Mouse (Mus musculus) cerebellum, adult (tissue): ENCODE results near the gene Pxdc1.
A peak's percentile ranks its signal among the peaks of the same experiment; 100 is the strongest.

Source experiments
- ATAC-seq: cut with Nextera tagmentation; 2 replicates; pipeline ENCODE4 v1.9.2; 2017; ENCODE audit warnings: mild to moderate bottlenecking, moderate library complexity, mixed read lengths; ENCODE audit not compliant: insufficient number of reproducible peaks, low FRiP score, low TSS enrichment

The Pxdc1 gene

GRCm38 (mm10) chr13:34651474-34651991, 1.8 kb downstream of the Pxdc1 start:
- no peak for ATAC-seq

GRCm38 (mm10) chr13:34650953-34651352, 2.3 kb downstream of the Pxdc1 start:
- ATAC-seq = no peak

DNA sequence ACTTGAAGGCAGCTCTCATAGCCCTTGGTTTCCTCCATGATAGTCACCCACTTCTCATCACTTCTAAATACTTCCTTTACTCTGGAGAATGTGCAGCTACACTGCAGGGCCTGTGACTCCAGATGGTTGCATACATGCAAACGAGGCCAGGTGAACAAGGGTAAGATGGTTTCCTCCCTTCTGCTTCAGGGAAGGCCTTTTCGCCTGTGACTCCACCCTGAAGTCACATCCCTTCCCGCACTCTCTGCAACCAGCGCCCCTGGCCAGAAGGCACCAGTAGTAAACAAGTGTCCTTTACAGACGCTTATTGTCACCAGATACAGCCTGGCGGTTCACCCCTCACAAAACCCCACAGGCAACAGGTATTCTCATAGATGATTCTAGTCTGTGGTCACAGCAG, 2.9 kb downstream of the Pxdc1 start:
- ATAC-seq = no peak

- no peak for ATAC-seq
These were observed 5.5 kb downstream of the Pxdc1 start for GRCm38 (mm10) chr13:34647751-34648150.

DNA sequence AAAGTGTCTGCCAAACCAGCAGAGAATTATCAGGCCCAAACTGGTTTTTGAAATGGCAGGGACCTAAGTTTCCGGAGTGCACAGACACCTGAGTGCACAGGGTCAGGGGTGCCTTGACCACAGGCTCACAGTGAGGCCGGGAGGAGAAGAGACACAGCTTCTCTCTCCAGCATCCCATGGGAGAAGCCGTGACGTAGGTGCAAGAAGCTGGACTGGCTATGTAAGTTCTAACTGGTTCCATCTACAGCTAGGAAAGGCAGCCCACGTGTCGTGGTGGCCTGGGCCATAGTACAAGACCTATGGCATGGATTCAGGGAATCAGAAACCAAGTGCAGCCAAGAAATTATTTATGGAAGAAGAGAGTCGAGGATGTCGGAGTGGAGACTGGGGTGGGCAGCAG, 6.1 kb downstream of the Pxdc1 start:
- ATAC-seq = no peak

DNA sequence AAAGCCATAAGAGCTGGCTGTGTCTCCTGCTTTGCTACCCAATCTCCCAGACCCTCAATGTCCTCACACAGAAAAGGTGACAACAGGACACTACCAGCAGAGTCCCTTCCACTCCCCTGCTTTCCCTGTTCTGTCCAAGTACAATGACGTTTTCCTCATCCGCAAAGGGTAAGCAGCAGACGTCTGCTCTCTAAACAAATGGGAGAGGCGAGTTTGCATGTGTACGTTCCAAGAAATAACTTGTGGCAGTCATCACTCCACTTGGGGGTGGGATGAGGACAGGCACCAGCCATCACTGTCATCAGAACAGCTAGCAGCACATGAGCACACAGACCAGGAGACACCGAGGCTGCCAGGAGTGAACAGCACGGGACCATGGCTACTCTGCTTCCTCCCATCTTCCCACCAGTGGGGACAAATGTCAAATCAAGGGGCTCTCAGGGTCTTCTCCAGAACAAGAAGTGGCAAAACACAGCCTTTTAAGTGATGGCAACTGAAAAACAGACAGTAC, 7.0 kb downstream of the Pxdc1 start:
- no peak for ATAC-seq

- no peak for ATAC-seq
These were observed 7.8 kb downstream of the Pxdc1 start for GRCm38 (mm10) chr13:34645519-34645918.

DNA sequence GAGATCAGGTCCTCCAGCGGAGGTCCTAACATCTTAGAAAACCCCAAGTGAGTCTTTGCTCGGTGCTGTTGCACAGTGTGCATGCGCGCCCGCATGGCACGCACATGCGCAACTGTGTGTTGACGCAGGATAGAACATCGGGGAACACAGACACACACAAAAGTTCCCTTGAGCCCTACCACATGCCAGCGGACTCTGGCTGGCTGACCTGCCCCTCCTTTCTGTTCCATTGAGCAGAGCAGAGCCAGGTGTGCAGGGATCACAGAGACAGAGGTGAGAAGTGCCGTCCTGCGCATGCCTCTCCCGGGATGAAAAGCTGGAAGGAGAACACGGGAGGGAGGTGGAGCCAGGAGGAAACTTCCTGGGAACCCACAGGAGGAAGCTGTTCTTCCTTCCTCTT, 8.9 kb downstream of the Pxdc1 start:
- ATAC-seq = no peak

DNA sequence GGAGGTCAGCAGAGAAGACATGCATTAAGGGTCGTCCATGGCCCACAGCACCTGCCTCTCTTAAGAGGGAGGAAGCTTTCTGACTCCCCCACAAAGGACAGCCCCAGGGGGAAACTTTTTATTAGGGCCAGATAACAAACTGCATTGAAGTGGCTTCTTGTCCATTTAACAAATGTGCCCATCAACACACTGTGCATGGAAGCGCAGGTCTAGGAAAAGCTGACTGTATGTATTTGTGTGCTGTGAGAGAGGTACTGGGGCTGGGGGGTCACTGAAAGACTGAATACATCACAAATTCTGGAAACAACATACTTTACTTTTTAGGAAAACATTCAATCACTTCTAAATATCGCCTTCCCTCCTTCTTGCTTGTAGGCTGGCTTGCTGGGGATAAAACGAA, 9.4 kb downstream of the Pxdc1 start:
- ATAC-seq = no peak

- ATAC-seq = no peak
These were observed 10.1 kb downstream of the Pxdc1 start for GRCm38 (mm10) chr13:34642941-34643875.

DNA sequence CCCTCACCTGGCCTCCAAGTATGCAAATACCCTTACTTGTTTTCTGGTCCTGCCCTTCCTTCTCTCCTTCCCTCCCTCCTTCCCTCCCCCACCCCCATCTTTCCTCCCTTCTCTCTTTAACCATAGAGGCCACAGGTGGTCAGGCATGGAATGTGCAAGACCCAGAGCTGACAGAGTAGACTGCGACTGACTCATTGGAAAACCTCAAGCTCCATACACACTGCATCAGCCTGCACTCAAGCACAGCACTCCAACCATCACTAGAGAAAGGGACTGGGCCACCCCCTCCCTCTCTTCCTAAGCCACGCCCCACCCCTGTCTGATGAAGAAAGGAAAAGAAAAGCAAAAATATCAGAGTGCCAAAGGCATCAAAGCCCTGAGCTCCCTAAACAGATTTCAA, 12.2 kb downstream of the Pxdc1 start:
- no peak for ATAC-seq

GRCm38 (mm10) chr13:34635978-34636377, 17.3 kb downstream of the Pxdc1 start:
- ATAC-seq = peak; percentile 84

DNA sequence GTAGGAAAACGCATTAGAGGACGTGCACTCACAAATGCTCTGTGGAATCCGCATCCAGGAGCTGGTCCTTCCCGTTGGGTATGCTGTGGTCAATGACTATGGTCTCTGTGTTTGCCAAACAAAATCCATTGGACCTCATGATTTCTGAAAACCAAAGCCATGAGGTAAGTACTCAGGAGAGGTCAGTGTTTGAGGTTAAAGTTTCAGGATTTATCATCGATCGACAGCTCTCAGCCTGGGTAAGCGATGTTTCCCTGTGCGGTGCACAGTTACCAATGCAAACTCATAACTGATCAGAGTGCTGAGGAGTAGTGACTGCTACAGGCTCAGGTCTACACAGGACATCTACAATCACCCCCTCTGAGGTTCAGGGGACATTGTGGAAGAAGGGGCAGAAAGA, 23.0 kb downstream of the Pxdc1 start:
- ATAC-seq = no peak

DNA sequence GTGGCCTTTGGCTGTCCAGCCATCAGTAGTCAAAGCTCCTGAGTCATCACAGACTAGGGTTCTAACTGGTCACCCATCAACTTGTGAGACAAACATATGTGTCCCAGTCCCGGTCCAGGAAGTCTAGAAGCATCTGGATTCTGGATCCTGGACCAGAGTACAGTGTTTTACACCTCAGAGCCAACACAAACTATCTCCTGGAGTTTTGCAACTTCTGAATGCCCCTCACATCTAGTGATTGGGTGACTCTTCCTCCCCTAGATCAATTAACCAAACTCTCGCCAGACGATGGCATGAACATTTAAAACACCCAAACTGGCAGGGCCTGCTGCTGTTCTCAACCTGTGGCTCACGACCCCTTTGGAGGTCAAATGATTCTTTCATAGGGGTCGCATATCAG, 23.5 kb downstream of the Pxdc1 start:
- no peak for ATAC-seq

DNA sequence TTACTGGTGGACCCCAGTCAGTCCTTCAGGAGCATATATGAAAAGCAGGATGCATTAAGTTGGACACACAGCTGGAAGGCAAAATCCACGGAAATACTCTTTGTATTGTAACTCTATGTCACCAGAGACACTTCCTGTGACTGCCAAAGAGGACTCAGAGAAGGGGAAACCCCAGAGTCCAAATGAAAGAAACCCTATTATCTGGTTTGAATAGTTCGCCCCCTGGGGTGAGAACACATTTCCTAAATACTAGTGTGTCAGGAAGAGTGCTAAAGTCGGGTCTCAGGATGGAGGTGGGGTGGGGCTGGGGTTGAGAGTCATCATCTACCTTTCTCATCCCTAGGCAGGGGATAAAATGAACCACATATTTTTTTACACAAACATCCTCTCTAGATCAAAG, 25.8 kb downstream of the Pxdc1 start:
- ATAC-seq = no peak

- no peak for ATAC-seq
These were observed 28.9 kb downstream of the Pxdc1 start for GRCm38 (mm10) chr13:34624414-34624813.

GRCm38 (mm10) chr13:34612402-34612801, 40.9 kb downstream of the Pxdc1 start:
- no peak for ATAC-seq

GRCm38 (mm10) chr13:34609711-34610110, 43.6 kb downstream of the Pxdc1 start:
- no peak for ATAC-seq

- no peak for ATAC-seq
These were observed 46.2 kb downstream of the Pxdc1 start for GRCm38 (mm10) chr13:34607079-34607478.

GRCm38 (mm10) chr13:34605884-34606283, 47.4 kb downstream of the Pxdc1 start:
- ATAC-seq = no peak

DNA sequence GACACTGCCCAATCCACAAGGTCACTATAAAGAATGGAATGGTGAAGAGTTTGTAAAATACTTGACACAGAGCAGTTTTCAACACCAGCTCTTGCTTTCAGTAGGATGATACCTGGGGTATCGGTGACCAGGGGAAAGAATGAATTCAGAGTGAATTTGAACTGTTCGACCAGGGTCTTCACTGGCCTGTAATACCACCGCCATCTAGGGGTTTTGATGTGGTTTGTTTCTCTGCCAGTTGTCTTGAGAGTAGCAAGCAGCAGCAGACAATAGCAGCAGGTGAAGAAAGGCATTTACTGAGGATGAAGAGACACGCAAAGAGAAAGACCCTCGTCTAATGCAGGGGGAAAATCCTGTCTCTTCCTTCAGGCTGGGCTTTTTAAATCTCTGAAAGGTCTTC, 48.1 kb downstream of the Pxdc1 start:
- ATAC-seq = no peak

GRCm38 (mm10) chr13:34604406-34604805, 48.9 kb downstream of the Pxdc1 start:
- ATAC-seq = no peak
